Mouse (Mus musculus) ES-Bruce4 (cell line): ENCODE data around the gene Ube2a.

Experiments
- CTCF ChIP-seq: IDR thresholded peaks from one replicate; pipeline ENCODE4 v1.8.1; 2011; ENCODE audit warnings: low read depth, low read length
- EP300 ChIP-seq: IDR thresholded peaks from 2 replicates; pipeline ENCODE4 v1.6.1; 2011; ENCODE audit warnings: low read depth, low read length; ENCODE audit not compliant: insufficient read depth
- POLR2A ChIP-seq: IDR thresholded peaks from one replicate; pipeline ENCODE4 v1.8.1; 2011; ENCODE audit warnings: low read length; ENCODE audit not compliant: insufficient read depth

- TF ChIP-seq POLR2A, result no peak
- TF ChIP-seq CTCF, result no peak
- TF ChIP-seq EP300, result no peak
Observed at GRCm38 (mm10) chrX:36823932-36824711, 49.6 kb upstream of the Ube2a start.
